Mouse (Mus musculus) right cerebral cortex, adult 2 months (tissue): ENCODE results near the gene Rag2.

Experiments used
- DNase-seq, 2 experiments: peaks; one replicate each; pipeline ENCODE4 v3.0.0; 2021 to 2022; ENCODE audit warnings: low spot score in 2 of 2

Gene Rag2

GRCm38 (mm10) chr2:101624526-101624925, at the start of gene Rag2:
Gene Rag2 (plus strand): TSS chr2:101624718.
- no peak for DNase-seq

- DNase-seq, result no peak
Observed at GRCm38 (mm10) chr2:101577243-101577642, 47.3 kb upstream of the Rag2 start.

GRCm38 (mm10) chr2:101580027-101580426, 44.5 kb upstream of the Rag2 start:
- DNase-seq, result no peak

- DNase-seq, result no peak
Observed at GRCm38 (mm10) chr2:101580428-101580827, 44.1 kb upstream of the Rag2 start.

- no peak for DNase-seq
Observed at GRCm38 (mm10) chr2:101580977-101581376, 43.5 kb upstream of the Rag2 start.

- no peak for DNase-seq
Observed at GRCm38 (mm10) chr2:101581418-101581817, 43.1 kb upstream of the Rag2 start.

GRCm38 (mm10) chr2:101591356-101591755, 33.2 kb upstream of the Rag2 start:
- DNase-seq, result no peak

- DNase-seq, result no peak
Observed at GRCm38 (mm10) chr2:101592023-101592841, 32.3 kb upstream of the Rag2 start.

GRCm38 (mm10) chr2:101592886-101593285, 31.6 kb upstream of the Rag2 start:
- no peak for DNase-seq

GRCm38 (mm10) chr2:101594681-101595080, 29.8 kb upstream of the Rag2 start:
- no peak for DNase-seq

GRCm38 (mm10) chr2:101597186-101597585, 27.3 kb upstream of the Rag2 start:
- no peak for DNase-seq

- DNase-seq, result peak in 1 of 2 experiments; percentile 48
Observed at GRCm38 (mm10) chr2:101598190-101599181, 26.0 kb upstream of the Rag2 start.

GRCm38 (mm10) chr2:101600703-101601102, 23.8 kb upstream of the Rag2 start:
- peak; percentile 21 to 44 for DNase-seq

GRCm38 (mm10) chr2:101603099-101603498, 21.4 kb upstream of the Rag2 start:
- DNase-seq, result no peak

GRCm38 (mm10) chr2:101608232-101608894, 16.2 kb upstream of the Rag2 start:
- DNase-seq, result no peak

GRCm38 (mm10) chr2:101610861-101611260, 13.7 kb upstream of the Rag2 start:
- DNase-seq, result no peak

GRCm38 (mm10) chr2:101615464-101616305, 8.8 kb upstream of the Rag2 start:
- no peak for DNase-seq

- DNase-seq, result no peak
Observed at GRCm38 (mm10) chr2:101618373-101618772, 6.1 kb upstream of the Rag2 start.

- DNase-seq, result no peak
Observed at GRCm38 (mm10) chr2:101620899-101621298, 3.6 kb upstream of the Rag2 start.

GRCm38 (mm10) chr2:101621611-101622010, 2.9 kb upstream of the Rag2 start:
- DNase-seq, result no peak

GRCm38 (mm10) chr2:101623042-101623441, 1.5 kb upstream of the Rag2 start:
- DNase-seq, result no peak
